Mouse (Mus musculus): ENCODE results near the gene Arl8a.
A peak's percentile ranks its signal among the peaks of the same experiment; 100 is the strongest.
"Not testable (repeated sequence)": the region's sequence is repeated elsewhere in the genome, so short reads cannot be mapped to it uniquely, and the experiment has no call there.

Gene Arl8a

GRCm38 (mm10) chr1:135169556-135170224 is 23.1 kb downstream of the Arl8a start:
- no peak for DNase-seq (ENCODE audit: low read depth, low spot score)

- no peak for DNase-seq (ENCODE audit: low read depth, low spot score)
Observed at GRCm38 (mm10) chr1:135170299-135170698, 23.7 kb downstream of the Arl8a start.

- DNase-seq (ENCODE audit: low read depth, low spot score), result no peak
Observed at GRCm38 (mm10) chr1:135171202-135171601, 24.6 kb downstream of the Arl8a start.

DNA sequence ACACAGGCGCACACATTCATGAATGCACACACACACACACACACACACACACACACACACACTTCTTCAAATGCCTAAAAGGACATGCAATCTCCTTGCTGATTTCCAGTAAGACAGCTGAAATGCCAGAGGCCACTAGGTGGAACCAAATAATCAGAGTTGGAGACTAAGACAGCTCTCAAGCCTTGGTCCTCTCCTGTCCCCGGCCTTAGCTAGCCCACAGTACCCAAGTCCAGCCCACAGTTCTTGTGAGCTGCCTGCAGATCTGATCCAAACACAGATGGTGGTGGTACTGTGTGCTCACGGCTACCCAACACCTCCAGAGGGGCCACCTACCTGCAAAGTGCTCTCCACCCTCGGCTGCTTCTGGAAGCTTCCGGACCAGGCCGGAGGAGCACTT is 25.4 kb downstream of the Arl8a start:
- peak; percentile 76 for DNase-seq (ENCODE audit: low read depth, low spot score)

- DNase-seq (ENCODE audit: low read depth, low spot score), result no peak
Observed at GRCm38 (mm10) chr1:135173311-135173710, 26.7 kb downstream of the Arl8a start.

- no peak for DNase-seq (ENCODE audit: low read depth, low spot score)
Observed at GRCm38 (mm10) chr1:135175176-135175575, 28.6 kb downstream of the Arl8a start.

DNA sequence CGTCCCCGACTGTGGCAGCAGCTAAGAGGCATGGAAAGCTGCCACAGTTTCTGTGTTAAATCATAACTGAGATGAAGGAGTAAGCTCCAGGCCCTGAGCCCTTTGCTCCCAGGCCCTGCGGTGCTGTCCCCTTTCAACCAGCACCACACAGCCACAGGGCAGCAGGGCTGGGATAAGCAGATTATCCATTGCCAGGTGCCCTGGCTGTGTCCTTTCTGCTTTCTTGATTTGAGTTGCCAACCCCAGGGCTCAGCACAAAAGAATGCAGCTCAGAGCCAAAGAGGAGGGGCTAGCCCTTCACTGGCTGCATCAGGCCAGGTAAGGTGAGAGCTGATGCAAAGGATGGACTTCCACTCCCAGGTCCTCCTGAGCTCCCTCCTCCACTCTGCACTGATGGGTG is 31.1 kb downstream of the Arl8a start:
- no peak for DNase-seq (ENCODE audit: low read depth, low spot score)

DNA sequence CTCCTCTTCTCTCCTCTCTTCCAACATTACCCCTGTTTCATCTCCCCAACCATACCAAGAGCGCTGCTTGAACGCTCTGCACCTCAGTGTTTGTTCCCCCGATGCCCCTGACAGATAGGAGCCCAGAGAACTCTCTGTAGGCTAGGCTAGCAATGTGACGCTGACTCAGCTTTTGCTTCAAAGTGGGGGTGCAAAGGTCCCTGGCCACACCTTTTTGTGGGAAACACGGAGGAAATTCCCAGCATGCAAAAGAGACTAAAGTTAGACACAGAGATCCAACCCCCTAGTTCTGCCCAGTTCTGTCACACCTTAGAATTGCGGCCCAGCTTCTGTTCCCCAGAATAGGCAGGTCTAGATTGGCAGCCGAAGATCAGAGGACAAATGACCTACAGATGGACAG is 32.2 kb downstream of the Arl8a start:
- no peak for DNase-seq (ENCODE audit: low read depth, low spot score)

DNA sequence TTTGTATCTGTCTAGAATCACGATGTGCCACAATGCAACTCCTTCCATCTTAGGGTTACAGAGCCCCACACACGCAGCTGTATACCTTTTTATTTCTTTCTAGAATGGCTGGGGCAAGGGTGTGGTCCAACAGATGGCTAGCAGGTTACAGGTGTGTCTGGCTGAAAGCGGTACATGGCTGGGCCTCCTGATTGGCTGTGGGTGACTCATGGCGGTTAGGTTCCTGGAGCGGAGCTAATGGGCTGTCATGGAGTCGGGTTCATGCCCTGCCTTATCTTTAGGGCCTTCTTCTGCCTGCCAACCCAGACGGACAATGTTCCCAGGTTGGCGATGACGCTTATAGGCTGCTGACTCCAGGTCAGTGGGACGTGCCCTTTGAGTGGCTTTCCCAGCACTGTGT is 34.2 kb downstream of the Arl8a start:
- DNase-seq (ENCODE audit: low read depth, low spot score), result no peak

DNA sequence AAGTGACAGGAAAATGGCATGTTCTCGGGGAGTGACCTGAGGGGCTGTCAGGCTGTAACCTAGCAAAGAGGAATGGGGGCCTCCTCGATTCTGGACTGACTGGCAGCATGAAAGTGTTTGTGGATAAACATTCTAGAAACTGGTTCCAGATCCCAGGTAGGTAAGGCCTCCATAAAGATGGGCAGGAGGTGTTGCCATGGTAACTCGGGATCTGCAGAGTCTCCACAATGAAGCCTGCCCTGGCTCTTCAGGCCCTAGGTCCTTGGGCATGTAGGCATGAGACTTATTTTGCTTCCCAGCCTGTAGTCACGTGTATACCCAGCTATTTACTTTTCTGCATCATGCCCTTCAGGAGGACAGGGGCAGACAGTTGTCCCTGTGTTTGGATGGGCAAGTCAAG is 34.7 kb downstream of the Arl8a start:
- no peak for DNase-seq (ENCODE audit: low read depth, low spot score)

DNA sequence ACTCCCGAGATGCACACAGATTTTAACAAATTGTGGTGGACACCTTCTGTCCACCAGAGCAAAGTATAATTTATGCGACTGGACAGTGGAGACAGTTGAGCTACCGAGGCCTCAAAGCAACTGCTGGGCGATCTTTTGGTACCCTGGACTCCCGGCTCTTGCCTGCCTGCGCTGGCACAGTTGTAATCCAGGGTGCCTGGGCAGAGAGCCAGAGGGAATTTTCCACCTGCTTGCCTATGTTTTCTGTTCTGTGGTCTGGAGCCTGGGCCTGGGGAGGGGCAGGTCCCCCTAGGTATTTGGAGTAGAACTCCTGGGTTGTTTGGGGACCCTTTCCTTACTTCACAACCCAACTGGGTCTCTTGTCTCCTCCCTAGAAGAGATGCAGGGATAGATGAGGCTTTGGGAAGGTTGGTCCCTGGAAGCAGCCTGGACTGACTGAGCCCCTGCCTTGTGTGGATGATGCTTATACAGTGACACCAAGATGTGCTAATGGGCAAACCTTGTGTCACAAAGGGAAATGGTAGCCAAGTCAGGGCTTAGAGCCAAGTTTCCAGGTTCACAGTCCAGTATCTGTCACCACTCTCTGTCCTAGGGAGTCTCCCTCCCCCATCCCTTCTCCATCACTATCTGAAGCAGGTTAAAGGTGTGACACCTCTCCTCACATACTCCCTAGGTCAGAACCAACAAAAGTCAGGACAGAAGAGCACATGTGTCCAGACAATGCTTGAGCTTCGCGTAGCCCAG is 35.4 kb downstream of the Arl8a start:
- DNase-seq (ENCODE audit: low read depth, low spot score), result no peak

- DNase-seq (ENCODE audit: low read depth, low spot score), result no peak
Observed at GRCm38 (mm10) chr1:135182975-135183374, 36.4 kb downstream of the Arl8a start.

GRCm38 (mm10) chr1:135183448-135183847 is 36.8 kb downstream of the Arl8a start:
- DNase-seq (ENCODE audit: low read depth, low spot score), result no peak

DNA sequence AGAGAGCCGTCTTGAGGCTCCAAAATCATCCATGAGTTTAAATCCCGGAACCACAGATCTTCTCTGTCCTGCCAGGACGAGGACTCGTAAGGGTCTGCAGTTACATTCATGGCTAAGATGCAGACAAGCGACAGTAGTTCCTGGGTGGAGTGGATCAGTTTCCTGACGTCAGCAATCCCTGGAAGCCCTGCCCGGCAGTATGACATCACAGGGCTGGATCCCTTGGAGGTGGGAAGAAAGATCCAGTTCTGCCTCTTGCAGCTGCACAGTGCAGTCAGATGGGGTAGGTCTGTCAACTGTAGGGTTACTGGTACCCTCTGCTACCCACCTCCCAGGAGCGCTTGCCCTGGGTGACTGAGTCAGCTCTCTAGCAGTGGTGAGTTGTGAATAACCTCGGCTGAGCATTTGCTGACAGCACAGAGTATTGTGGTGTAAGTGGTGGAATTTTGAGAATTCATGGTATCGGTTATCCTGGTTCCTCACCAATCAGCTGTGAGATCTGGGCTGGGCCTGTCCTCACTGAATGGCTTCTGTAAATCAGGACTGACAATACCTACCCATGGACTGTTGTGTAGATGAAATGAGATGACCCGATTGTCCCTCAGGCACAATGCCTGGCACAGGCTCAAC is 37.4 kb downstream of the Arl8a start:
- DNase-seq (ENCODE audit: low read depth, low spot score), result no peak

DNA sequence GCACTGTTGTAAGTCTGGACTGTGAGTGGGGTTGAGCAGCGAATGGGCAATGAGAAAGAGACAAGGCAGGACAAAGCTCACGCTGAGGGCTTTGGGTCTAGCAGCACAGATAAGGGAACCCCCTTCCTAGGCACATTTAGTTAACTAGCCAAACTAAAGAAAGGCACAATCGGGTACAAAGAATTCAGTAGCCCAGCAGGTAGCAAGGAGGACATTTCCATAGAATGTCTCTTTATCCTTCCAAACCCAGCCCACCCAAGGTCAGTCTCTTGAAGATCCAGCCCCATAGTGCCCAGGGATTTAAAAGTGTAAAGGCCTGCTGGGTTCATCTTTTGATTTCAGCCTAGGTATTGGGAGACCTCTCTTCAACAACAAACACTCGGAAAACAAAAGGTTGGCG is 39.3 kb downstream of the Arl8a start:
- DNase-seq (ENCODE audit: low read depth, low spot score), result no peak

GRCm38 (mm10) chr1:135186427-135186826 is 39.8 kb downstream of the Arl8a start:
- DNase-seq (ENCODE audit: low read depth, low spot score), result no peak

- not testable (repeated sequence) for DNase-seq (ENCODE audit: low read depth, low spot score)
Observed at GRCm38 (mm10) chr1:135187016-135187415, 40.4 kb downstream of the Arl8a start.

DNA sequence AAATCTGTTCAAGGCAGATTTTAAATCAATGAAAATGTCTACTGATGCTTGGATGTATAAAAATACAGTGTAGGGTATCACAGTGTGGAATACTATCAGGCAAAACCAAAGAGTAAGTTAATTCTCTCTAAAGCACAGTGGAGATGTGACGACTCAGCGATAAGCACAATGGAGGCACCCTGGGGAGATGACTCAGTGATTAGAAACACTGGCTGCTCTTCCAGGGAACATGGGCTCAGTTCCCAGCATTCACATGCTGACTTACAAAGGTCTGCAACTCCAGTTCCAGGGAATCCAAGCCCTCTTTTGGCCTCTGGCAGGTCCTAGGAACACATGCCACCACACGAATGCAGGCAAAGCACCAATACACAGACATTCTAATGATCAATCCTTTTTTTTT is 41.6 kb downstream of the Arl8a start:
- DNase-seq (ENCODE audit: low read depth, low spot score), result no peak

- no peak for DNase-seq (ENCODE audit: low read depth, low spot score)
Observed at GRCm38 (mm10) chr1:135189186-135189585, 42.6 kb downstream of the Arl8a start.

GRCm38 (mm10) chr1:135194335-135194734 is 47.7 kb downstream of the Arl8a start:
- DNase-seq (ENCODE audit: low read depth, low spot score), result not testable (repeated sequence)

DNA sequence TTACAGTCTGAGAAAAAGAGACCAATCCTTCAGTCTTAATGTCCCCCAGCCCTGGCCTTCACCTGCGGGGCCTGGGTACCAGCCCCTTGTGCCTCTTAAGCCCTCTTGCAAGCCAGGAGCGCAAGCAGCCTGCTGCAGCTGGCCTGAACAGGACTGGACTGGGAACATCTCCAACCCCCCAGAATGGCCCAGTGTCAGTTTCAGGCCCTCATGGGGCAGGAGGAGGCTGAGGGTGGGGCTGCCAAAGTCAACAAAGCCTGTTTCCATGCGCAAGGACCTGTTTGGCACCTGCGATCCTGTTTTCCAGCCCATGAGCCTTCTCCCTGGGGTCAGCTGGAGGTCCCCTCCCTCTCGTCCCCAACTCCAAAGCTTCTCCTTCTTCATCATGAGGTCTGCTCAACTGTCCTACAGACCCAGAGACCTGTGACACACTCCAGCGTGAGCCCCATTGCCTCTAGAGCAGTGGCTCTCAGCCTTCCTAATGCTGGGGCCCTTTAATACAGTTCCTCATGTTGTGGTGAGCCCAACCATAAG is 49.4 kb downstream of the Arl8a start:
- no peak for DNase-seq (ENCODE audit: low read depth, low spot score)

GRCm38 (mm10) chr1:135198412-135198811 is 51.8 kb downstream of the Arl8a start:
- DNase-seq (ENCODE audit: low read depth, low spot score), result no peak
